Mouse (Mus musculus) ES-E14 (cell line): ENCODE results near the gene Baiap2l2.

ENCODE experiments used
- CHD2 ChIP-seq: IDR thresholded peaks from 2 replicates; pipeline ENCODE4 v1.6.1; 2014; ENCODE audit warnings: mild to moderate bottlenecking, low read depth, low read length, inconsistent platforms
- ZC3H11A ChIP-seq: IDR thresholded peaks from 2 replicates; pipeline ENCODE4 v1.6.1; 2012; ENCODE audit warnings: low read depth, mild to moderate bottlenecking, inconsistent platforms, low read length, borderline replicate concordance

GRCm38 (mm10) chr15:79238036-79238435 lies 47.3 kb downstream of the Baiap2l2 start:
- TF ChIP-seq CHD2 (no peak), ZC3H11A (no peak)
